Mouse (Mus musculus) embryonic facial prominence, embryonic 11.5 days (tissue): Measurements from ENCODE around the gene Plekhg4. TPM values are rescaled to one million over a fixed set of nuclear protein-coding genes. Genes with fewer than 3 reads are reported as not detected.

Source experiments
- ATAC-seq: fragments of 200-750 bp; cut with Nextera tagmentation; replicated peaks from 2 replicates; pipeline ENCODE4 v1.8.0; 2017; ENCODE audit warnings: low read depth; ENCODE audit not compliant: insufficient number of reproducible peaks, low FRiP score, low TSS enrichment
- DNase-seq: peaks from one replicate; pipeline ENCODE4 v3.0.0-alpha.2; 2015; ENCODE audit warnings: low spot score
- H3K27ac ChIP-seq: fragments of 300-500 bp; sonication (generic); replicated peaks from 2 replicates; pipeline ENCODE4 v1.5.1; 2014; ENCODE audit warnings: mild to moderate bottlenecking, low read depth, low read length, control low read depth
- H3K27me3 ChIP-seq: fragments of 300-500 bp; sonication (generic); 2 replicates; pipeline ENCODE4 v1.6.1; 2014; ENCODE audit warnings: mild to moderate bottlenecking, low read length, moderate library complexity, mixed read lengths; ENCODE audit not compliant: control insufficient read depth, insufficient read depth
- H3K36me3 ChIP-seq: fragments of 300-500 bp; sonication (generic); replicated peaks from 2 replicates; pipeline ENCODE4 v1.6.1; 2014; ENCODE audit warnings: low read depth, mild to moderate bottlenecking, low read length, moderate library complexity, mixed read lengths; ENCODE audit not compliant: control insufficient read depth, insufficient read depth
- H3K4me1 ChIP-seq: fragments of 300-500 bp; sonication (generic); 2 replicates; pipeline ENCODE4 v1.6.1; 2014; ENCODE audit warnings: low read length, mixed read lengths; ENCODE audit not compliant: control insufficient read depth, insufficient read depth
- H3K4me2 ChIP-seq: fragments of 300-500 bp; sonication (generic); 2 replicates; pipeline ENCODE4 v1.6.1; 2014; ENCODE audit warnings: low read depth, mild to moderate bottlenecking, control low read depth, low read length, moderate library complexity
- H3K4me3 ChIP-seq: fragments of 300-500 bp; sonication (generic); 2 replicates; pipeline ENCODE4 v1.5.1; 2014; ENCODE audit warnings: low read depth, low read length, control low read depth
- H3K9ac ChIP-seq: fragments of 300-500 bp; sonication (generic); replicated peaks from 2 replicates; pipeline ENCODE4 v1.6.1; 2014; ENCODE audit warnings: mild to moderate bottlenecking, control low read depth, low read length
- H3K9me3 ChIP-seq: fragments of 300-500 bp; sonication (generic); replicated peaks from 2 replicates; pipeline ENCODE4 v1.6.1; 2016; ENCODE audit warnings: mild to moderate bottlenecking, low read length, inconsistent platforms, mixed read lengths; ENCODE audit not compliant: control insufficient read depth
- WGBS: fragments of 180-500 bp; shearing (Covaris S2); extraction: QIAGEN DNeasy Blood & Tissue Kit; methylation state at CpG from one replicate; pipeline ENCODE4 v1.1.7; 2014; 5-methylcytosine and 5-hydroxymethylcytosine counted together
- polyA plus RNA-seq: library from polyadenylated mRNA; unstranded; fragments of >200 nt; fragmentation: Nextera tagmentation; extraction: Ambion mirVana; gene quantifications from 2 replicates; pipeline ENCODE4 v1.2.1, GENCODE M21; 2014

The Plekhg4 gene
- polyA plus RNA-seq, 1 experiment from 2014 or later: 0.29 TPM

DNA sequence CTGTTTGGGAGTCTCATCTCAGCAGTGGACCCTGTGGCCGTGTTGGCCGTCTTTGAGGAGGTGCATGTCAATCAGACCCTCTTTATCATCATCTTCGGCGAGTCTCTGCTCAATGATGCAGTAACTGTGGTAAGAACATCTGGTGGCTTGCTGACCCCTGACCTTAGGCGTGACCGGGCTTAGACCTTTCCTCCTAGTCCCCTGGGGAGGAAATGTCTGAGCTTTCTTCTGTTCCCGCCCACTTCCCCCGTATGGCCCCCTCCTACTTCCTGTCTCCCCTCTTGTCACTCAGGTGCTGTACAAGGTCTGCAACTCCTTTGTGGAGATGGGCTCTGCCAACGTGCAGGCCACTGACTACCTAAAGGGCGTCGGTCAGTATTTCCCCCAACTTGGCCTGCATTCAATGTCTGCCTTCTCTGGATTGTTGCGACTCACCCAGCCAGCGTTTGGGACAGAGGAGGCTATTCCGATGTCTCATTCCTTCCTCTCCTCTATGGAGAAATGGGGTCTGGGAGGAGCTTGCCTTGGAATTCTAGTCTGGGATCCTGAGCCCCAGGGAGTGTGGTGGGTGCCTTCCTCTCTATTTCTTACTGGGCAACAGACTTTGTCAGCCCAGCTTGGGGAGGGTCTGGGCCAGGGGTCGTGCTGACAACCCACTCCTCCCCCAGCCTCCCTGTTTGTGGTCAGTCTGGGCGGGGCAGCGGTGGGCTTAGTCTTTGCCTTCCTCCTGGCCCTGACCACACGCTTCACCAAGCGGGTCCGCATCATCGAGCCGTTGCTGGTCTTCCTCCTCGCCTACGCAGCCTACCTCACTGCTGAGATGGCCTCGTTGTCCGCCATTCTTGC, 17.7 kb upstream of the Plekhg4 start:
- WGBS: 52% methylated on average over 26 of the region's 26 CpGs
- H3K4me3 ChIP-seq: no peak overlapping the region
- H3K4me2 ChIP-seq: no peak overlapping the region
- ATAC-seq (no peak), DNase-seq (no peak)
- no peak overlapping the region for H3K9ac ChIP-seq
- no peaks in the 10 kb centered on the region for H3K36me3 ChIP-seq
- H3K9me3 ChIP-seq: no peaks in the 10 kb centered on the region
- peaks cover 3% of the 10 kb centered on the region; the same call in 1 of the 2 replicates for H3K4me1 ChIP-seq
- no peak overlapping the region for H3K27ac ChIP-seq
- no peaks in the 10 kb centered on the region for H3K27me3 ChIP-seq

- Histone ChIP-seq H3K4me2 (no peak overlapping the region), H3K4me3 (no peak overlapping the region), H3K4me1 (peaks cover 3% of the 10 kb centered on the region; the same call in 1 of the 2 replicates), H3K9ac (no peak overlapping the region), H3K27me3 (no peaks in the 10 kb centered on the region), H3K36me3 (no peaks in the 10 kb centered on the region), H3K9me3 (no peaks in the 10 kb centered on the region), H3K27ac (no peak overlapping the region)
- ATAC-seq (no peak), DNase-seq (no peak)
- WGBS: 83% methylated on average over 14 of the region's 14 CpGs
Measured at GRCm38 (mm10) chr8:105356681-105357080, 16.4 kb upstream of the Plekhg4 start.

DNA sequence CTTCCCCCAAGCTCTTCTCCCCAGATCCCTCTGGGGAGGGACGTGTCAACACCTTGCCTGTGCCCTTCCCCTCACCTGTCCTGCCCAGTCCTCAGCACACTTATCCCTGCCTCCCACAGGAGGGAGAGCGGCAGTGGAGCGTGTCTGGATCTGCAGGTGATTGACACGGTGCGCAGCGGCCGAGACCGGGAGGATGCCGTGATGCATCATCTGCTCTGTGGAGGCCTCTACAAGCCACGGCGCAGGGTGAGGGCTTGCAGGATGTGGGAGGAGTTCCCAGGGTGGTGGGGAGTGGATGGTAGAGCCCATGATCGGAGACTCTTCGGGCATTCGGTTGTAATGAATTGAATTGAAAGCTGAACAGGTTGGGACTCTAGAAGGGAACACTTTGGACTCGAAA, 13.9 kb upstream of the Plekhg4 start:
- peaks cover 3% of the 10 kb centered on the region; the same call in 1 of the 2 replicates for H3K4me1 ChIP-seq
- H3K9ac ChIP-seq: no peak overlapping the region
- H3K4me2 ChIP-seq: no peak overlapping the region
- no peaks in the 10 kb centered on the region for H3K36me3 ChIP-seq
- no peak overlapping the region for H3K27ac ChIP-seq
- H3K27me3 ChIP-seq: no peaks in the 10 kb centered on the region
- H3K9me3 ChIP-seq: no peaks in the 10 kb centered on the region
- peak; percentile 20; the same call in 1 of the 2 replicates for ATAC-seq
- 64% methylated on average over 15 of the region's 15 CpGs for WGBS
- no peak for DNase-seq
- H3K4me3 ChIP-seq: no peak overlapping the region

GRCm38 (mm10) chr8:105359646-105360045, 13.4 kb upstream of the Plekhg4 start:
- ATAC-seq: no peak
- Histone ChIP-seq H3K4me1 (peaks cover 3% of the 10 kb centered on the region; the same call in 1 of the 2 replicates), H3K27me3 (no peaks in the 10 kb centered on the region), H3K36me3 (no peaks in the 10 kb centered on the region), H3K9ac (no peak overlapping the region), H3K4me3 (no peak overlapping the region), H3K4me2 (no peak overlapping the region), H3K27ac (no peak overlapping the region), H3K9me3 (no peaks in the 10 kb centered on the region)
- 55% methylated on average over 4 of the region's 4 CpGs for WGBS
- DNase-seq: peak; percentile 49

DNA sequence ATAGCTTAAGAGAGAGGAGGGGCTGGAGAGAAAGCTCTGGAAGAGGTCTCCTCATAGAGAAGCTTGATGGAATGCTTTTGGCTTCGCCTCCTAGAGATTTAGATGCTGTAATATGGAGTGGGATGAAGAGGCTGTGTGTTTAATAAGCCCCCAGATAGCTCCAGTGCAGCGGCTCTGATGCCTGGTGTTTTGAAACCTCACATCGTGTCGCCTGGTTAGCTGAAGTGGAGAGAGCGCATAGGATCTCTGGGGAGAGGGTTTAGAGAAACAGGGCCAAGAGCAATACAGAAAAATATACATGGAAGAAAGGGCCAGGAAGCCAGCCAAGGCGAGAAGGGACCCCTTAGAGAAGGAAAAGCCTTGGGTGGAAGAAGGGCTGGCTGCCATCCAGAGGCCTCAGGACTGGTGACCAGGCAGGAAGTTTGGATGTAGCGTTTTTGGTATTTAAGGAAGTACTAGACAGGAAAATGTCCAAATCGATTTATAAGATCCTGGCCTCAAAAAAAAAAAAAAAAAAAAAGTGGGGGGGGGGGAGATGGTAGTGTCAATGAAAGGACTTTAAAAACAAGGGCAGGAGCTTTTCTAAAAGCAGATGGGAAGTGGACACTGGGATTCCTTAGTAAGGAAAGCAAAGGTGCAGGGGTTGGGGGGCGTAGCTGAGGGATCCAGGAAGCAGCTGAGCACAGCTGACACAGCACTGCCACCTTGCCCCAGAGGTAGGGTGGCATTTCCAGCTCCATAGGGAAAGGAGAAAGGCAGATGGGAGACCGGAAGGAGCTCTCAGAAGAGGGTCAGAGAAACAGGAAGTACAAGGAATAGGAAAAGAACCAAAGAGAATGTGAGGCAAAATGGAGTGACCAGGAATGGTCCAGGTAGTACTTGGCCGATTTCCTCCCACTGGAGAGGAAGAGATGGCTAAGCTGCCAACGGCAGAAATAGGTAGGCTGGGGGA, 11.0 kb upstream of the Plekhg4 start:
- H3K9ac ChIP-seq: no peak overlapping the region
- H3K4me2 ChIP-seq: no peak overlapping the region
- no peak overlapping the region for H3K27ac ChIP-seq
- H3K4me3 ChIP-seq: no peak overlapping the region
- no peaks in the 10 kb centered on the region for H3K9me3 ChIP-seq
- no peaks in the 10 kb centered on the region for H3K27me3 ChIP-seq
- H3K36me3 ChIP-seq: no peaks in the 10 kb centered on the region
- 83% methylated on average over 12 of the region's 12 CpGs for WGBS
- H3K4me1 ChIP-seq: no peaks in the 10 kb centered on the region
- no peak for ATAC-seq
- DNase-seq: no peak

DNA sequence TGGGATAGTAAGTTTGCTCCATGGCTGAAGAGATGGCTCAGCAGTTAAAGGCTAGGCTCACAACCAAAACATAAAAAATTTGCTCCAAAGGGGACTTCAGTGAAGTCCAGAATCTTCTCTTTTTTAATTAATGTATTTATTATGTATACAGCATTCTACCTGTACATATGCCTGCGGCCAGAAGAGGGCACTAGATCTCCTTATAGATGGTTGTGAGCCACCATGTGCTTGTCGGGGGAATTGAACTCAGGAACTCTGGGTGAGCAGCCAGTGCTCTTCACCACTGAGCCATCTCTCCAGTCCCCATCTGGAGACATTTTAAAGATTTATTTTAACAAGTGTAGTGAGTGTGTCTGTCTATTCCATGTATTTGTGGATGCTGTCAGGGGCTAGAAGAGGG, 6.0 kb upstream of the Plekhg4 start:
- Histone ChIP-seq H3K27ac (no peak overlapping the region), H3K9me3 (no peaks in the 10 kb centered on the region), H3K4me3 (no peak overlapping the region), H3K9ac (no peak overlapping the region), H3K27me3 (no peaks in the 10 kb centered on the region), H3K4me2 (no peak overlapping the region), H3K4me1 (no peaks in the 10 kb centered on the region), H3K36me3 (no peaks in the 10 kb centered on the region)
- 74% methylated on average over 2 of the region's 2 CpGs for WGBS
- ATAC-seq (no peak), DNase-seq (no peak)

DNA sequence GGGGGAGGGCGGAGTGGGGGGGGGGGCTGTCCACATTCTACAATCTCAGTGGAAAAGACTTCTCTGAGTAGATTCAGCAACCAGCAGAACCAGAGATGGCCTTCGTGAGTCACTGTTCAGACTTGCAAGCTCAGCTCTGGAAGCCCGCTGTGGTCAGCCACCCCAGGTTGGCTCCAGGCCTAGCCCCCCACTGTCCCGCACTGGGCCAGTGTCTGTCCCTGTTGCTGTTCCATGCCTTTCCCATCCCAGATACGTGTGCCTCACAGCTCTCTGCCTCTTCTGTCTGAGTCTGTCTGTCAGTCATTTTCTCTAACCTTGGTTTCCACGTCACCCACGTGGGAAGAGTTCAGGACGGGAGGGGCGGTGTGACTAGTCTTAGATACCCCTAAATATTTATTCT, 601 bp upstream of the Plekhg4 start:
- DNase-seq (no peak), ATAC-seq (no peak)
- 79% methylated on average over 8 of the region's 9 CpGs for WGBS
- Histone ChIP-seq H3K4me2 (no peak overlapping the region), H3K9ac (no peak overlapping the region), H3K4me1 (no peaks in the 10 kb centered on the region), H3K9me3 (no peaks in the 10 kb centered on the region), H3K4me3 (no peak overlapping the region), H3K27me3 (no peaks in the 10 kb centered on the region), H3K27ac (no peak overlapping the region), H3K36me3 (no peaks in the 10 kb centered on the region)
